Mouse (Mus musculus): ENCODE measurements around the gene Cel.

GRCm38 (mm10) chr2:28538817-28539128, 24.4 kb downstream of the Cel start:
- TF ChIP-seq CTCF (IDR thresholded peaks at IDR 0.05; ENCODE audit: low read depth) (no peak), EP300 (IDR thresholded peaks at IDR 0.05; ENCODE audit: low read depth) (no peak)
